Mouse (Mus musculus) testis, adult 2 months (tissue): Measurements from ENCODE around the gene Plekha3.

Experiments used
- CTCF ChIP-seq: fragments of 200-500 bp; IDR thresholded peaks from 2 replicates; pipeline ENCODE4 v1.5.1; 2012; ENCODE audit warnings: low read depth, mild to moderate bottlenecking, inconsistent platforms, low read length, moderate library complexity; ENCODE audit not compliant: control insufficient read depth, insufficient read depth, insufficient replicate concordance
- POLR2A ChIP-seq: fragments of 200-500 bp; IDR thresholded peaks from 2 replicates; pipeline ENCODE4 v1.6.1; 2012; ENCODE audit warnings: low read depth, mild to moderate bottlenecking, inconsistent platforms, low read length, moderate library complexity; ENCODE audit not compliant: control insufficient read depth

GRCm38 (mm10) chr2:76714984-76715383 lies 39.9 kb downstream of the Plekha3 start:
- TF ChIP-seq CTCF (no peak), POLR2A (no peak)
